Mouse (Mus musculus) lung, adult 2 months (tissue): Measurements from ENCODE around the gene Ndufaf2.

Experiments used
- CTCF ChIP-seq: fragments of 200-500 bp; IDR thresholded peaks from 2 replicates; pipeline ENCODE4 v1.5.1; 2011; ENCODE audit warnings: mild to moderate bottlenecking, low read length, control low read depth; ENCODE audit not compliant: insufficient read depth
- POLR2A ChIP-seq: fragments of 200-500 bp; IDR thresholded peaks from 2 replicates; pipeline ENCODE4 v1.6.1; 2011; ENCODE audit warnings: low read depth, mild to moderate bottlenecking, control low read depth, low read length, borderline replicate concordance; ENCODE audit errors: extremely low read depth

GRCm38 (mm10) chr13:107962741-107963140 is 195.7 kb downstream of the Ndufaf2 start:
- no peak for TF ChIP-seq CTCF
- TF ChIP-seq POLR2A = no peak
